Mouse (Mus musculus) CH12.LX (cell line): ENCODE measurements around the gene Dbx2. TPM values are rescaled to one million over a fixed set of nuclear protein-coding genes. Genes with fewer than 3 reads are reported as not detected.
A peak's percentile ranks its signal among the peaks of the same experiment; 100 is the strongest.

Experiments
- DNase-seq: peaks from one replicate; pipeline ENCODE4 v3.0.0-alpha.2; 2013; ENCODE audit errors: extremely low read depth
- H3K27ac ChIP-seq: 2 replicates; pipeline ENCODE4 v1.5.1; 2012; ENCODE audit warnings: low read depth, mild to moderate bottlenecking, control low read depth, moderate library complexity; ENCODE audit not compliant: insufficient read depth
- H3K27me3 ChIP-seq: replicated peaks from 2 replicates; pipeline ENCODE3; 2012; ENCODE audit warnings: inconsistent platforms
- H3K36me3 ChIP-seq, 2 experiments: replicated peaks in 1 of 2; 2 replicates each; pipeline versions ENCODE3 to v1.6.1; 2012; ENCODE audit warnings: inconsistent platforms in 1 of 2, low read length in 1 of 2, mild to moderate bottlenecking in 1 of 2, mixed read lengths in 1 of 2, moderate library complexity in 1 of 2; ENCODE audit not compliant: control insufficient read depth in 1 of 2, insufficient read depth in 1 of 2
- H3K4me1 ChIP-seq, 2 experiments: 2 replicates each; pipeline ENCODE4 v1.6.1; 2012; ENCODE audit warnings: inconsistent platforms in 1 of 2, moderate library complexity in 1 of 2; ENCODE audit not compliant: insufficient read depth in 2 of 2, control insufficient read depth in 1 of 2
- H3K4me2 ChIP-seq: 2 replicates; pipeline ENCODE4 v1.6.1; 2012; ENCODE audit warnings: low read depth, mild to moderate bottlenecking, control low read depth; ENCODE audit not compliant: poor library complexity, insufficient read depth, severe bottlenecking
- H3K4me3 ChIP-seq, 3 experiments: fragments of 150-350 bp in 1 of 3; sonication (generic) in 1 of 3; replicated peaks in 1 of 3; 2 replicates each; pipeline versions ENCODE3 to v1.5.1; 2011 to 2012; ENCODE audit warnings: low read depth in 2 of 3, low read length in 2 of 3, mild to moderate bottlenecking in 2 of 3, moderate library complexity in 2 of 3, control low read depth in 1 of 3, improper control_type of control experiment in 1 of 3, inconsistent platforms in 1 of 3, mixed read lengths in 1 of 3; ENCODE audit not compliant: poor library complexity in 1 of 3
- H3K79me2 ChIP-seq: replicated peaks from 2 replicates; pipeline ENCODE4 v1.6.1; 2012; ENCODE audit warnings: mild to moderate bottlenecking, moderate library complexity; ENCODE audit not compliant: control insufficient read depth, poor library complexity, insufficient read depth, severe bottlenecking; ENCODE audit errors: extremely low read depth
- H3K9ac ChIP-seq: 2 replicates; pipeline ENCODE4 v1.6.1; 2012; ENCODE audit warnings: low read depth, mild to moderate bottlenecking, control low read depth, moderate library complexity; ENCODE audit not compliant: insufficient read depth
- H3K9me3 ChIP-seq: replicated peaks from 2 replicates; pipeline ENCODE3; 2012; ENCODE audit warnings: low read length, inconsistent platforms, mixed read lengths
- BHLHE40 ChIP-seq: IDR thresholded peaks from 2 replicates; pipeline ENCODE4 v1.6.1; 2011; ENCODE audit warnings: mild to moderate bottlenecking, low read depth, low read length, improper control_type of control experiment
- CHD1 ChIP-seq: IDR thresholded peaks from 2 replicates; pipeline ENCODE4 v1.6.1; 2012; ENCODE audit warnings: low read depth, low read length, improper control_type of control experiment, inconsistent platforms
- CHD2 ChIP-seq: IDR thresholded peaks from 2 replicates; pipeline ENCODE4 v1.6.1; 2011; ENCODE audit warnings: low read length, improper control_type of control experiment
- CTCF ChIP-seq, 2 experiments: IDR thresholded peaks in 1 of 2; conservative IDR thresholded peaks in 1 of 2; 2 replicates each; pipeline ENCODE4 v1.5.1; 2011 to 2012; ENCODE audit warnings: low read depth in 2 of 2, low read length in 2 of 2, improper control_type of control experiment in 1 of 2, inconsistent platforms in 1 of 2, mild to moderate bottlenecking in 1 of 2, moderate library complexity in 1 of 2
- E2F4 ChIP-seq: IDR thresholded peaks from 2 replicates; pipeline ENCODE4 v1.6.1; 2011; ENCODE audit warnings: low read depth, low read length, improper control_type of control experiment; ENCODE audit not compliant: insufficient replicate concordance
- ELF1 ChIP-seq: IDR thresholded peaks from 2 replicates; pipeline ENCODE4 v1.6.1; 2014; ENCODE audit warnings: low read depth, mild to moderate bottlenecking, inconsistent platforms, low read length, improper control_type of control experiment
- ETS1 ChIP-seq: conservative IDR thresholded peaks from 2 replicates; pipeline ENCODE4 v1.6.1; 2012; ENCODE audit warnings: low read depth, mild to moderate bottlenecking, inconsistent platforms, low read length, improper control_type of control experiment, moderate library complexity
- IRF4 ChIP-seq: IDR thresholded peaks from 2 replicates; pipeline ENCODE4 v1.6.1; 2014; ENCODE audit warnings: low read depth, mild to moderate bottlenecking, inconsistent platforms, low read length, improper control_type of control experiment
- JUND ChIP-seq: conservative IDR thresholded peaks from 2 replicates; pipeline ENCODE4 v1.6.1; 2011; ENCODE audit warnings: low read depth, low read length, improper control_type of control experiment
- KAT2A ChIP-seq: IDR thresholded peaks from 2 replicates; pipeline ENCODE4 v1.6.1; 2012; ENCODE audit warnings: low read length, improper control_type of control experiment, inconsistent platforms; ENCODE audit not compliant: insufficient replicate concordance
- MAX ChIP-seq: IDR thresholded peaks from 2 replicates; pipeline ENCODE4 v1.6.1; 2011; ENCODE audit warnings: low read length, improper control_type of control experiment
- MEF2A ChIP-seq: IDR thresholded peaks from 2 replicates; pipeline ENCODE4 v1.6.1; 2014; ENCODE audit warnings: low read depth, mild to moderate bottlenecking, inconsistent platforms, low read length, improper control_type of control experiment, borderline replicate concordance
- MXI1 ChIP-seq: IDR thresholded peaks from 2 replicates; pipeline ENCODE4 v1.6.1; 2011; ENCODE audit warnings: mild to moderate bottlenecking, low read depth, low read length, improper control_type of control experiment
- NELFE ChIP-seq: IDR thresholded peaks from 2 replicates; pipeline ENCODE4 v1.6.1; 2011; ENCODE audit warnings: low read depth, low read length, improper control_type of control experiment
- NRF1 ChIP-seq: IDR thresholded peaks from 2 replicates; pipeline ENCODE4 v1.6.1; 2014; ENCODE audit warnings: low read depth, mild to moderate bottlenecking, inconsistent platforms, low read length, improper control_type of control experiment, moderate library complexity
- PAX5 ChIP-seq: IDR thresholded peaks from 2 replicates; pipeline ENCODE4 v1.6.1; 2012; ENCODE audit warnings: low read length, inconsistent platforms, mixed read lengths
- POLR2A ChIP-seq: IDR thresholded peaks from 2 replicates; pipeline ENCODE4 v1.6.1; 2011; ENCODE audit warnings: low read depth, mild to moderate bottlenecking, improper control_type of control experiment, low read length
- POLR2AphosphoS2 ChIP-seq: IDR thresholded peaks from 2 replicates; pipeline ENCODE4 v1.6.1; 2011; ENCODE audit warnings: low read depth, low read length, improper control_type of control experiment
- RAD21 ChIP-seq: IDR thresholded peaks from 2 replicates; pipeline ENCODE4 v1.6.1; 2011; ENCODE audit warnings: low read depth, mild to moderate bottlenecking, low read length, improper control_type of control experiment, moderate library complexity
- SIN3A ChIP-seq: IDR thresholded peaks from 2 replicates; pipeline ENCODE4 v1.6.1; 2012; ENCODE audit warnings: low read length, improper control_type of control experiment, inconsistent platforms
- TCF12 ChIP-seq: IDR thresholded peaks from 2 replicates; pipeline ENCODE4 v1.6.1; 2014; ENCODE audit warnings: low read depth, mild to moderate bottlenecking, inconsistent platforms, low read length, improper control_type of control experiment
- ZMIZ1 ChIP-seq: IDR thresholded peaks from 2 replicates; pipeline ENCODE4 v1.6.1; 2012; ENCODE audit warnings: low read depth, mild to moderate bottlenecking, inconsistent platforms, low read length, improper control_type of control experiment
- dilution Hi-C: fragments of 300-500 bp; cut with MboI; formaldehyde crosslinking; loops from 2 replicates; pipeline ENCODE4 v1.14.3; 2020; ENCODE audit warnings: low sequenced_read_pairs; ENCODE audit not compliant: extremely low pct_unique_long_range_greater_than_20kb, extremely low pct_ligation_motif_present
- in situ Hi-C: fragments of 300-500 bp; cut with MboI; formaldehyde crosslinking; loops from 3 replicates; pipeline ENCODE4 v1.14.3; 2019; ENCODE audit warnings: low sequenced_read_pairs, low pct_ligation_motif_present, low pct_unique_long_range_greater_than_20kb, mixed read lengths
- polyA plus RNA-seq: library from polyadenylated mRNA; unstranded; fragments of >175 nt; gene quantifications from 2 replicates; pipeline ENCODE4 v1.2.1, GENCODE M21; 2012; ENCODE audit warnings: low read depth; ENCODE audit not compliant: insufficient read length
- total RNA-seq, 2 experiments: library from RNA; depleted of rRNA; stranded (reverse); fragments of 300-350 nt in 1 of 2; fragments of >200 nt in 1 of 2; gene quantifications; 2 replicates each; pipeline ENCODE4 v1.2.3; 2012 to 2014

Dbx2 gene
- total and polyA plus RNA-seq, 3 experiments: 0.05 to 0.51 (median 0.47) TPM

DNA sequence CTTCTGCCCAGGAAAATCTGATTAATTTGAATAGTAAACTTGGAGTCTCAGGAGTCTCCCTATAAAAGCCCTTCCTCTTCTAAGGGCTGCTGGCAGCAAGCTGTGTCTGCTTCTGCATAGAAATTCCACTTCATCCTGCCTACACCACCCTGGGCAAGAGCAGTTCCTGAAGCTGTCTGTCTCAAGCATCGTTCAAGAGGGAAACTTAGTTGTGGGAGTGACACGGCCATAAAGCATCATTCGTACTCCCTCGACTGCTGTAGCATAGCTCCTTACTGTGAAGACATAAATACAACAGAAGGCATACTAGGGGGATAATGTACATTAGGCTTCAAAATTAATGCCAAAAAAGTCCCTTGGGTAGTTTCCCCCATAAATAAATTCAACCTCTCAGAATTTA lies 45.8 kb upstream of the Dbx2 start:
- dilution Hi-C loops: no loop called here
- H3K9me3 ChIP-seq: no peaks in the 10 kb centered on the region
- no peaks in the 10 kb centered on the region for H3K36me3 ChIP-seq
- no peak overlapping the region for H3K27ac ChIP-seq
- no peaks in the 10 kb centered on the region for H3K27me3 ChIP-seq
- H3K4me2 ChIP-seq: no peak overlapping the region
- no peak for DNase-seq
- no peaks in the 10 kb centered on the region for H3K79me2 ChIP-seq
- in situ Hi-C loops: no loop called here
- no peak overlapping the region for H3K4me3 ChIP-seq
- no peak for TF ChIP-seq KAT2A
- no peak for TF ChIP-seq E2F4
- TF ChIP-seq CHD2: no peak
- no peak for TF ChIP-seq IRF4
- no peak for TF ChIP-seq CTCF (conservative IDR thresholded peaks at IDR 0.05 in 1 of 2, IDR thresholded peaks at IDR 0.05 in 1 of 2; ENCODE audit: low read depth in 2 of 2, low read length in 2 of 2)
- H3K9ac ChIP-seq: no peak overlapping the region
- H3K4me1 ChIP-seq: no peaks in the 10 kb centered on the region

- TF ChIP-seq TCF12: no peak
- no peak for TF ChIP-seq ELF1
- TF ChIP-seq MEF2A: no peak
- no peak for TF ChIP-seq POLR2AphosphoS2
- TF ChIP-seq NELFE: no peak
- TF ChIP-seq KAT2A: no peak
- no peak for TF ChIP-seq SIN3A
- no peak for TF ChIP-seq NRF1
- TF ChIP-seq PAX5: no peak
- TF ChIP-seq ETS1: no peak
- H3K4me3 ChIP-seq: no peak overlapping the region
- no peak for DNase-seq
- no peak overlapping the region for H3K27ac ChIP-seq
- no peaks in the 10 kb centered on the region for H3K9me3 ChIP-seq
- H3K27me3 ChIP-seq: no peaks in the 10 kb centered on the region
- no peak overlapping the region for H3K9ac ChIP-seq
- no peaks in the 10 kb centered on the region for H3K79me2 ChIP-seq
- H3K36me3 ChIP-seq: no peaks in the 10 kb centered on the region
- no peaks in the 10 kb centered on the region for H3K4me1 ChIP-seq
- no peak overlapping the region for H3K4me2 ChIP-seq
- in situ Hi-C loops: no loop called here
- dilution Hi-C loops: no loop called here
Measured at GRCm38 (mm10) chr15:95699371-95699770, 43.6 kb upstream of the Dbx2 start.

- Histone ChIP-seq H3K4me3 (no peak overlapping the region), H3K79me2 (no peaks in the 10 kb centered on the region), H3K4me2 (no peak overlapping the region; the same call in 1 of the 2 replicates), H3K36me3 (no peaks in the 10 kb centered on the region), H3K9me3 (no peaks in the 10 kb centered on the region), H3K27ac (no peak overlapping the region), H3K4me1 (no peaks in the 10 kb centered on the region), H3K27me3 (no peaks in the 10 kb centered on the region)
- in situ Hi-C loops: no loop called here
- peak; percentile 10 for DNase-seq
- TF ChIP-seq MEF2A (no peak), JUND (no peak), MAX (no peak), POLR2A (no peak), NELFE (no peak), POLR2AphosphoS2 (no peak), NRF1 (no peak), MXI1 (no peak), CTCF (conservative IDR thresholded peaks at IDR 0.05 in 1 of 2, IDR thresholded peaks at IDR 0.05 in 1 of 2; ENCODE audit: low read depth in 2 of 2, low read length in 2 of 2) (peak in 1 of 2 experiments; percentile 46; a peak in 2 of 4 replicates), RAD21 (peak; percentile 19), CHD1 (no peak), BHLHE40 (no peak), ZMIZ1 (no peak)
- TF ChIP-seq, all 38 proteins: peak for 2
- H3K9ac ChIP-seq: no peak overlapping the region
- dilution Hi-C loops: no loop called here
Measured at GRCm38 (mm10) chr15:95693759-95694158, 38.0 kb upstream of the Dbx2 start.
